Mouse (Mus musculus) gastrocnemius, adult 2 months (tissue): Measurements from ENCODE around the gene Ypel4. TPM values are rescaled to one million over a fixed set of nuclear protein-coding genes. Genes with fewer than 3 reads are reported as not detected.

Source experiments
- DNase-seq: peaks from one replicate; pipeline ENCODE4 v3.0.0; 2022
- H3K27ac ChIP-seq: fragments of 200-600 bp; 2 replicates; pipeline ENCODE4 v1.8.1; 2022; ENCODE audit warnings: mild to moderate bottlenecking
- H3K4me3 ChIP-seq: fragments of 200-600 bp; 2 replicates; pipeline ENCODE4 v1.8.1; 2022; ENCODE audit warnings: mild to moderate bottlenecking, moderate library complexity
- CTCF ChIP-seq: fragments of 200-600 bp; IDR thresholded peaks from 2 replicates; pipeline ENCODE4 v1.8.1; 2022; ENCODE audit warnings: antibody characterized with exemption, mild to moderate bottlenecking, moderate library complexity
- intact Hi-C: fragments of 180-260 bp; cut with DNase I; formaldehyde crosslinking; loops from one replicate; pipeline ENCODE4 v1.15.1; 2025
- long read RNA-seq, 2 experiments: library from polyadenylated mRNA; stranded (forward); transcript quantifications; one replicate each; pipeline ENCODE4 v2.0.0; 2021
- total RNA-seq, 2 experiments: library from RNA; stranded (reverse); gene quantifications; 2 replicates each; pipeline ENCODE4 v1.2.3; 2021

Gene Ypel4
- under 1 TPM; 0.33 to 0.86 TPM for total RNA-seq
- long read RNA-seq, experiment 1, partial matches to known transcripts: 0 of 1 reads
- long read RNA-seq, experiment 1, other reads (novel, unspliced or antisense): 0 of 1 reads
- long read RNA-seq, experiment 2: 0 reads

GRCm38 (mm10) chr2:84733579-84734300 is at the start of gene Ypel4:
Ypel4 (plus strand) TSS chr2:84734058.
- TF ChIP-seq CTCF: no peak
- DNase-seq: peak; percentile 64
- peak within 1 kb of the TSS; percentile 56 for H3K4me3 ChIP-seq
- peak within 1 kb of the TSS; percentile 59 for H3K27ac ChIP-seq
- intact Hi-C loops: no loop called here

GRCm38 (mm10) chr2:84688080-84688844 is 45.6 kb upstream of the Ypel4 start:
- Histone ChIP-seq H3K27ac (no peak overlapping the region), H3K4me3 (no peak overlapping the region)
- intact Hi-C loops: no loop called here
- no peak for DNase-seq
- TF ChIP-seq CTCF: no peak

- Histone ChIP-seq H3K4me3 (no peak overlapping the region), H3K27ac (no peak overlapping the region)
- intact Hi-C loops: no loop called here
- DNase-seq: no peak
- TF ChIP-seq CTCF: no peak
Observed at GRCm38 (mm10) chr2:84690050-84690449, 43.8 kb upstream of the Ypel4 start.

GRCm38 (mm10) chr2:84695007-84695695 is 38.7 kb upstream of the Ypel4 start:
- intact Hi-C loops: no loop called here
- no peak for DNase-seq
- no peak overlapping the region for H3K27ac ChIP-seq
- H3K4me3 ChIP-seq: no peak overlapping the region
- TF ChIP-seq CTCF: no peak

- intact Hi-C loops: no loop called here
Observed at GRCm38 (mm10) chr2:84703497-84703896, 30.4 kb upstream of the Ypel4 start.

GRCm38 (mm10) chr2:84704329-84704728 is 29.5 kb upstream of the Ypel4 start:
- Histone ChIP-seq H3K4me3 (no peak overlapping the region), H3K27ac (no peak overlapping the region)
- intact Hi-C loops: no loop called here
- no peak for TF ChIP-seq CTCF
- no peak for DNase-seq

More at GRCm38 (mm10) chr2:84703497-84703896, 30.4 kb upstream of the Ypel4 start:
- no peak overlapping the region for H3K27ac ChIP-seq
- no peak overlapping the region for H3K4me3 ChIP-seq
- no peak for TF ChIP-seq CTCF
- no peak for DNase-seq

- intact Hi-C loops: no loop called here
- TF ChIP-seq CTCF: no peak
- Histone ChIP-seq H3K4me3 (no peak overlapping the region), H3K27ac (no peak overlapping the region)
- DNase-seq: no peak
Observed at GRCm38 (mm10) chr2:84705295-84705694, 28.6 kb upstream of the Ypel4 start.

GRCm38 (mm10) chr2:84707523-84707922 is 26.3 kb upstream of the Ypel4 start:
- no peak for DNase-seq
- TF ChIP-seq CTCF: no peak
- intact Hi-C loops: no loop called here
- Histone ChIP-seq H3K27ac (no peak overlapping the region), H3K4me3 (no peak overlapping the region)

GRCm38 (mm10) chr2:84711898-84712297 is 22.0 kb upstream of the Ypel4 start:
- Histone ChIP-seq H3K27ac (no peak overlapping the region), H3K4me3 (no peak overlapping the region)
- DNase-seq: no peak
- intact Hi-C loops: loop anchor here (5.0 kb wide), 1 partner anchor 35 kb away; the partner anchor contains the start of genes Gm28635, Med19 and Tmx2
- no peak for TF ChIP-seq CTCF

GRCm38 (mm10) chr2:84714422-84714810 is 19.4 kb upstream of the Ypel4 start:
- intact Hi-C loops: loop anchor here (5.0 kb wide), 1 partner anchor 37 kb away; the partner anchor contains the start of genes Gm28635, Med19 and Tmx2

GRCm38 (mm10) chr2:84714811-84715561 is 18.9 kb upstream of the Ypel4 start, which contains the start of gene Zdhhc5:
Zdhhc5 (minus strand) TSS chr2:84715180.
- no peak for TF ChIP-seq CTCF
- intact Hi-C loops: loop anchor here (5.0 kb wide), 1 partner anchor 38 kb away; the partner anchor contains the start of genes Gm28635, Med19 and Tmx2
- peak; percentile 100 for DNase-seq

More at GRCm38 (mm10) chr2:84714422-84714810, 19.4 kb upstream of the Ypel4 start:
- DNase-seq: no peak
- Histone ChIP-seq H3K27ac (peak overlapping the region; percentile 95), H3K4me3 (peak overlapping the region; percentile 98)
- TF ChIP-seq CTCF: no peak

More at GRCm38 (mm10) chr2:84714811-84715561, 18.9 kb upstream of the Ypel4 start, which contains the start of gene Zdhhc5:
- Histone ChIP-seq H3K4me3 (peak within 1 kb of the TSS; percentile 98), H3K27ac (peak within 1 kb of the TSS; percentile 95)
